Mouse (Mus musculus) hindbrain, embryonic 12.5 days (tissue): ENCODE measurements around the gene Snta1. TPM values are rescaled to one million over a fixed set of nuclear protein-coding genes. Genes with fewer than 3 reads are reported as not detected.
A peak's percentile ranks its signal among the peaks of the same experiment; 100 is the strongest.

Source experiments
- ATAC-seq: fragments of 200-750 bp; cut with Nextera tagmentation; 2 replicates; pipeline ENCODE4 v1.8.0; 2017; ENCODE audit warnings: moderate TSS enrichment; ENCODE audit not compliant: low FRiP score
- H3K27ac ChIP-seq: fragments of 300-500 bp; sonication (generic); 2 replicates; pipeline ENCODE4 v1.5.1; 2016; ENCODE audit warnings: mild to moderate bottlenecking
- H3K27me3 ChIP-seq: fragments of 300-500 bp; sonication (generic); 2 replicates; pipeline ENCODE4 v1.6.1; 2016; ENCODE audit warnings: mild to moderate bottlenecking
- H3K36me3 ChIP-seq: fragments of 300-500 bp; sonication (generic); 2 replicates; pipeline ENCODE4 v1.6.1; 2016; ENCODE audit warnings: mild to moderate bottlenecking
- H3K4me1 ChIP-seq: fragments of 300-500 bp; sonication (generic); 2 replicates; pipeline ENCODE4 v1.6.1; 2016
- H3K4me2 ChIP-seq: fragments of 300-500 bp; sonication (generic); replicated peaks from 2 replicates; pipeline ENCODE4 v1.6.1; 2016; ENCODE audit warnings: mild to moderate bottlenecking
- H3K4me3 ChIP-seq: fragments of 300-500 bp; sonication (generic); 2 replicates; pipeline ENCODE4 v1.5.1; 2016; ENCODE audit warnings: mild to moderate bottlenecking
- H3K9ac ChIP-seq: fragments of 300-500 bp; sonication (generic); 2 replicates; pipeline ENCODE4 v1.6.1; 2016; ENCODE audit warnings: mild to moderate bottlenecking, moderate library complexity
- H3K9me3 ChIP-seq: fragments of 300-500 bp; sonication (generic); replicated peaks from 2 replicates; pipeline ENCODE4 v1.6.1; 2016; ENCODE audit warnings: mild to moderate bottlenecking
- WGBS: fragments of 180-500 bp; shearing (Covaris S2); methylation state at CpG from one replicate; pipeline ENCODE4 v1.1.7; 2016; 5-methylcytosine and 5-hydroxymethylcytosine counted together
- polyA plus RNA-seq: library from polyadenylated mRNA; unstranded; fragments of >200 nt; fragmentation: Nextera tagmentation; extraction: Ambion mirVana; gene quantifications from 2 replicates; pipeline ENCODE4 v1.2.1, GENCODE M21; 2016

Snta1 gene
- polyA plus RNA-seq, 1 experiment from 2014 or later = 8.9 TPM

DNA sequence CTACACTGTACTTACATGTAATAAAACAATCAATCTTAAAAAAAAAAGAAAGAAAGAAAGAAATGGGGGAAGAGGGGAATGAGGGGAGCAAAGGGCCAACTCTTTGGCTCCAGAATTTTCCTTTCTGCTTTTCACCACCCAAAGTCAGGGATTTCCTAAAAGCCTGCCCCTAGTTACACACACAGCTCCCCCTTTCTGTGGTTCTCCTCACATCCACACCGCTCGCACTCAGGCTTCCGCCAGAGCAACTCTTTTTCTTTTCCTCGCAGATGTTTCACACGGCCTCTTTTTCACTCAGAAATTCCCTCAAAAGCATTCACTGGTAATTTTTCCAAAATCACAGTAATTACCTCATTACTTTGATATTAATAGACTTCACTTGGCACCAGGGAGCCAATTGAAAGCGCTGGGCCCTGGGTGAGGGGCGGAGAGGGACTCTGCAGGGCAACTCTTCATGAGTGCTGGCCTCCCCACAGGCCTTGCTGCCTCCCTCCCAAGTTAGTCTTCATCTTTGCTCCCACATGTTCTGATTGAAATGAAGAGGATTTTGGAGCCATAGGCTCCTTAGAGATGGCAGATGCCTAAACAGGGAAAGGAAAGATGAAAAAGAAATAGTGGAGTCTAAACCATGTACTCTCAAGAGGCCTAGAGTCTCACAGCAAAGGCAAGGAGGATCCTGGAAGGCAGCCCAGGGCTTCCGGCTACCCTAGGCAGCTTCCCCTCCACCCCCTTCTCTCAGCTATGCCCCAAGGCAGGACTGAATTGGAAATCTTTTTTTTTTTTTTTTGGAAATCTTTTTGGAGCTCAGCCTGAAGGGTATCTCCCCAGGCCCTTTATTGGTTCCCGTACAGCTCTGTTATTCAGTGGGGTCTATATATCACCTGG lies 12.0 kb upstream of the Snta1 start:
- no peak overlapping the region for H3K4me3 ChIP-seq
- no peaks in the 10 kb centered on the region for H3K36me3 ChIP-seq
- WGBS = 80% methylated on average over 9 of the region's 9 CpGs
- H3K27me3 ChIP-seq = no peaks in the 10 kb centered on the region
- no peak overlapping the region for H3K9ac ChIP-seq
- H3K9me3 ChIP-seq = no peaks in the 10 kb centered on the region
- peaks cover 16% of the 10 kb centered on the region for H3K4me1 ChIP-seq
- peak overlapping the region; percentile 30; the same call in 1 of the 2 replicates for H3K27ac ChIP-seq
- no peak for ATAC-seq
- no peak overlapping the region for H3K4me2 ChIP-seq

DNA sequence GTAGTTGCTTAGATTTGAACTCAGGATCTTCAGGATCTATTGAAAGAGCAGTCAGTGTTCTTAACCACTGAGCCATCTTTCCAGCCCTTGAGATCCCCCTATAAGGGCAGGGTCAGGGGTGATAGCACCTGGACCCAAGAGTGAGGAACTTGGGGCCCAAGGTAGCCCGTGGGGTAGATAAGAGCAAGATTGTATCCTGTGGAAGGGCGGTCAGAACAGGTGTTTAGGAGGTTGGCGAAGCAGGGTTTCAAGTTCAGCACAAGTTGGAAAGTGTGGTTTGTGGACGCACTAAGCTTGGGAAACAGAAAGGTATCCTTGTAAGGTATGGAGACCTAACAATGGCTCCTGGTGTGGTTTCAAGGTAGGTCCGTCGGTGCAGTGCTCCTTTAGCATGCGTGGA lies 10.1 kb upstream of the Snta1 start:
- Histone ChIP-seq H3K27ac (no peak overlapping the region), H3K9me3 (no peaks in the 10 kb centered on the region), H3K4me1 (peaks cover 16% of the 10 kb centered on the region), H3K27me3 (no peaks in the 10 kb centered on the region), H3K4me2 (no peak overlapping the region), H3K9ac (no peak overlapping the region), H3K36me3 (no peaks in the 10 kb centered on the region), H3K4me3 (no peak overlapping the region)
- no peak for ATAC-seq
- 91% methylated on average over 7 of the region's 7 CpGs for WGBS

DNA sequence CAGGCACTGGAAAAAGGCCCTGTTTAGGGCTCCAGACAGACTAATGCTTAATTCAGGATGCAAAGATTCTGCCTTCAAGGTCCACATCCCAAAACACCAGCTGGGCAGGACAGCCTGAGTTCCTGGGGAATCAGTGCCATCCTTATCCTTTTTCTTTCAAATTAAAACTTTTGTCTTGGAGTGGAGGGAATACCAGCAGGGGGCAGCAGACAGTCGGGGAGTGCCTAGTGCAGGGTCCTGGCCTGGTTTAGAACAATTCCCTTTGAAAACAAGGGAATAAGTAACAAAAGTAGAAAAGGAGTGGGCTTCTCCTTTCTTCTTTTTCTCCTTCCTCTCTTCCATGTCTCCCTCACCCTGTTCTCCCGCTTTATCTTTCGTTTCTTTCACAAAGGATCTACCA lies 9.2 kb upstream of the Snta1 start:
- Histone ChIP-seq H3K4me3 (no peak overlapping the region), H3K27me3 (no peaks in the 10 kb centered on the region), H3K9me3 (no peaks in the 10 kb centered on the region), H3K4me1 (peaks cover 16% of the 10 kb centered on the region), H3K27ac (no peak overlapping the region), H3K36me3 (no peaks in the 10 kb centered on the region), H3K9ac (no peak overlapping the region), H3K4me2 (no peak overlapping the region)
- WGBS = 6% methylated on average over 3 of the region's 3 CpGs
- ATAC-seq = no peak

GRCm38 (mm10) chr2:154412018-154412666 lies 4.2 kb upstream of the Snta1 start:
- Histone ChIP-seq H3K4me3 (no peak overlapping the region), H3K27me3 (peaks cover 10% of the 10 kb centered on the region), H3K9me3 (no peaks in the 10 kb centered on the region), H3K36me3 (no peaks in the 10 kb centered on the region), H3K4me2 (no peak overlapping the region), H3K9ac (no peak overlapping the region), H3K4me1 (peaks cover 8% of the 10 kb centered on the region; the same call in 1 of the 2 replicates), H3K27ac (no peak overlapping the region)
- 72% methylated on average over 7 of the region's 7 CpGs for WGBS
- ATAC-seq = no peak

DNA sequence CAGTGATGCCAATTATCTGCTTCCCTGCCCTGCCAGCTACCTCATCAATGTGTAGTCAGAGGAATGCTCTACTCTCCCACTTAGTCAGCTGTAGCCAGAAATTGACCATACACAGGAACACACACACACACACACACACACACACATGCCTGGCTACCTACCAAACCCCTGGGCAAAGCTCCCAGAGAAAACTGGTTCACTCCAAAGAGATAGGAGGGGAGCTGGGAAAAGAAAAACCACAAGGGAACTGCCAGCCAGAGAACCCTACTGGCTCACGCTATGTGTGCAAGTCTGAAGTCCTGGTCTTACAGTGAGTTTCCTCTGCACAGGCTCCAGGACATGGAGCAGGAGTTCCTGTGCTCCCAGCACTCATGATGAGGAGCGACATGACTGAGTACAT lies 2.5 kb upstream of the Snta1 start:
- WGBS = 66% methylated on average over 2 of the region's 2 CpGs
- Histone ChIP-seq H3K27me3 (peaks cover 17% of the 10 kb centered on the region), H3K9ac (no peak overlapping the region), H3K9me3 (no peaks in the 10 kb centered on the region), H3K27ac (no peak overlapping the region), H3K36me3 (no peaks in the 10 kb centered on the region), H3K4me2 (no peak overlapping the region), H3K4me3 (no peak overlapping the region), H3K4me1 (peaks cover 15% of the 10 kb centered on the region)
- ATAC-seq = no peak

- Histone ChIP-seq H3K36me3 (no peaks in the 10 kb centered on the region), H3K4me3 (peak overlapping the region; percentile 82), H3K4me2 (peak overlapping the region; percentile 86), H3K4me1 (peaks cover 28% of the 10 kb centered on the region), H3K27ac (0 out of 2 replicates have a peak overlapping the region, but pooled peaks have one; percentile 14), H3K9me3 (no peaks in the 10 kb centered on the region), H3K27me3 (peaks cover 17% of the 10 kb centered on the region), H3K9ac (peak overlapping the region; percentile 73)
- no peak; the same call in 1 of the 2 replicates for ATAC-seq
- WGBS = 26% methylated on average over 11 of the region's 11 CpGs
These were observed 746 bp downstream of the Snta1 start for GRCm38 (mm10) chr2:154407063-154407642.

- no peaks in the 10 kb centered on the region for H3K36me3 ChIP-seq
- H3K27me3 ChIP-seq = peaks cover 17% of the 10 kb centered on the region
- peaks cover 28% of the 10 kb centered on the region for H3K4me1 ChIP-seq
- H3K4me3 ChIP-seq = no peak overlapping the region
- H3K27ac ChIP-seq = no peak overlapping the region
- no peak for ATAC-seq
- 56% methylated on average over 5 of the region's 5 CpGs for WGBS
- no peak overlapping the region for H3K4me2 ChIP-seq
- no peaks in the 10 kb centered on the region for H3K9me3 ChIP-seq
- no peak overlapping the region for H3K9ac ChIP-seq
These were observed 2.4 kb downstream of the Snta1 start for GRCm38 (mm10) chr2:154405447-154405994.

GRCm38 (mm10) chr2:154402811-154403210 lies 5.1 kb downstream of the Snta1 start:
- Histone ChIP-seq H3K36me3 (0 out of 2 replicates have a peak, but pooled peaks cover 2% of the 10 kb centered on the region), H3K4me1 (peaks cover 23% of the 10 kb centered on the region), H3K4me3 (no peak overlapping the region), H3K9ac (no peak overlapping the region), H3K27ac (no peak overlapping the region), H3K27me3 (peaks cover 12% of the 10 kb centered on the region), H3K4me2 (no peak overlapping the region), H3K9me3 (no peaks in the 10 kb centered on the region)
- ATAC-seq = peak; percentile 39; the same call in 1 of the 2 replicates
- 32% methylated on average over 7 of the region's 7 CpGs for WGBS

DNA sequence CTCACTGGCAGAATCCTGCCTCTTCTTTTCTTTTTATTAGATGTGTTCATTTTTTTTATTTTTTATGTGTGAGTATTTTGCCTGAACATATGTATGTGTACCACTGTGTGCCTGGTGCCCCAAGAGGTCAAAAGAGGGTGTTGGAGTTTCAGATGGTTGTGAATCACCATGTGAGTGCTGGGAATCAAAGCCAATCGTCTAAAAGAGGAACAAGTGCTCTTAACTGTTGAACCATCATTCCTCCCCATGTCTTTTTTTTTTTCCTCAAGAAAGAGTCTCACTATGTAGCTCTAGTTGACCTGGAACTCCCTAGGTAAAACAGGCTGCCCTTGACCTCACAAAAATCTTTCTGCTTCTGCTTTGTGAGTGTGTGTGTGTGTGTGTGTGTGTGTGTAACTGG lies 5.9 kb downstream of the Snta1 start:
- Histone ChIP-seq H3K9ac (no peak overlapping the region), H3K27ac (no peak overlapping the region), H3K27me3 (peaks cover 5% of the 10 kb centered on the region), H3K4me2 (no peak overlapping the region), H3K4me3 (no peak overlapping the region), H3K4me1 (peaks cover 18% of the 10 kb centered on the region), H3K9me3 (no peaks in the 10 kb centered on the region), H3K36me3 (0 out of 2 replicates have a peak, but pooled peaks cover 2% of the 10 kb centered on the region)
- 58% methylated on average over 1 of the region's 1 CpGs for WGBS
- no peak for ATAC-seq

DNA sequence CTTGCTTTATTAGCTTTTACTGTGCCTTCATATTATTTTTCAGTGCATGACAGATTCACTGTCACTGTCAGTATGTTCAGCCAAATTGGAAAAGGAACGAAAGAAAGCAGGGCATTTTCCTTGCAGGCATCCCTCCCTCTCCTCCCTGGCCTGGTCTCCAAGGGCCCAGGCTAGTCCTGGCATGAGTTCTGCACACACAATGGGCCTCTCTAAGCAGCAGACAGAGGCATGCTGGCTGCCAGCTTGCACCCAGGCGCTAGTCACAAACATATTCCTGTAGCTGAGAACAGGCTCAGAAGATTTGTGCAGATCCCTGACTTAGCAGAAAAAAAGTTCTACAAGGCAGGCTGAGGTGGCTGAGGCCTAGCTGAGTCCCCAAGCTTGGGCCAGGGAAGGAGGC lies 8.6 kb downstream of the Snta1 start:
- 0 out of 2 replicates have a peak, but pooled peaks cover 2% of the 10 kb centered on the region for H3K36me3 ChIP-seq
- H3K4me3 ChIP-seq = no peak overlapping the region
- H3K4me2 ChIP-seq = no peak overlapping the region
- no peaks in the 10 kb centered on the region for H3K9me3 ChIP-seq
- peaks cover 13% of the 10 kb centered on the region for H3K4me1 ChIP-seq
- no peak overlapping the region for H3K27ac ChIP-seq
- WGBS = 85% methylated on average over 2 of the region's 2 CpGs
- no peak overlapping the region for H3K9ac ChIP-seq
- no peak for ATAC-seq
- no peaks in the 10 kb centered on the region for H3K27me3 ChIP-seq

DNA sequence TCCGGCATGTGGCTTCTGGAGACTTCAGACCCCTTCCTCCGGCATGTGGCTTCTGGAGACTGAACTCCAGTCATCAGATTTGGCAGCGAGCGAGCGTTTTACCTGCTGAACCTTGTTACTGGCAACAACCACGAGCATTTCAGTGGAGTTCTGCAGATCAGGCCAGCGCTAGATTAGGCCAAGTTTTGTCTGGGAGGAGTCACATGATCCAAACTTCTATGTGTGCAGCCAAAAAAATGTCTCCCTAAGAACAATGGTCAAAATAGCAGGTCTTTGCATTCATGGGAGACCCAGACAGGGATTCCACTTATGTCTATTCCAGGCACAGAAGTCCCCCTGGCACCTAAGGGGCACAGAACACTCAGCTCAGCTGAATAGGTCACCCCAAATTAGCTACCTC lies 9.6 kb downstream of the Snta1 start:
- peaks cover 8% of the 10 kb centered on the region for H3K4me1 ChIP-seq
- H3K9ac ChIP-seq = no peak overlapping the region
- H3K36me3 ChIP-seq = 0 out of 2 replicates have a peak, but pooled peaks cover 2% of the 10 kb centered on the region
- no peak for ATAC-seq
- H3K27ac ChIP-seq = no peak overlapping the region
- no peak overlapping the region for H3K4me2 ChIP-seq
- H3K9me3 ChIP-seq = no peaks in the 10 kb centered on the region
- H3K27me3 ChIP-seq = no peaks in the 10 kb centered on the region
- 86% methylated on average over 7 of the region's 7 CpGs for WGBS
- H3K4me3 ChIP-seq = no peak overlapping the region

DNA sequence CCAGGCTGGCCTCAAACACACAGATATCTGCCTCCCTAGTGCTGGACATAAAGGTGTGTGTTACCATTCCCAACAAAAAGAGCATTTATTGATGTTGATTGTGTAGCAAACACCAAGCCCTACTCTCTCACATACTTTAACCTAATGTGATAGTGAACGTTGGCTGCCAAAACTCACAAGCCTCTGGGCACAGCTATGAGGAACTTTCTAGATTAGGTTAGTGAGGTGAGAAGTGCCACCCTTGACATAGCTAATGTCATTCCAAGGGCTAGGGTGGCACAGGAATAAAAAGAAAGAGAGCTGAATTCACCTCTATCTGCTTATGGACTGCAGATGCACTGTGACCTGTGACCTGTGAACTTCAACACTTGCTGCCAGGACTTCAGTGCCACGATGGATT lies 11.4 kb downstream of the Snta1 start:
- no peak overlapping the region for H3K27ac ChIP-seq
- 0 out of 2 replicates have a peak, but pooled peaks cover 2% of the 10 kb centered on the region for H3K36me3 ChIP-seq
- H3K9me3 ChIP-seq = no peaks in the 10 kb centered on the region
- H3K9ac ChIP-seq = no peak overlapping the region
- no peak for ATAC-seq
- no peaks in the 10 kb centered on the region for H3K4me1 ChIP-seq
- no peaks in the 10 kb centered on the region for H3K27me3 ChIP-seq
- no peak overlapping the region for H3K4me2 ChIP-seq
- H3K4me3 ChIP-seq = no peak overlapping the region
- WGBS = 85% methylated on average over 2 of the region's 2 CpGs
